Mouse (Mus musculus) lung, embryonic 16.5 days (tissue): ENCODE measurements around the gene Gm15128. TPM values are rescaled to one million over a fixed set of nuclear protein-coding genes. Genes with fewer than 3 reads are reported as not detected.
"Not testable (repeated sequence)": the region's sequence is repeated elsewhere in the genome, so short reads cannot be mapped to it uniquely, and the experiment has no call there.

ENCODE experiments used
- ATAC-seq: fragments of 200-750 bp; cut with Nextera tagmentation; 2 replicates; pipeline ENCODE4 v1.8.0; 2017; ENCODE audit warnings: low read depth, mild to moderate bottlenecking, moderate library complexity
- H3K27ac ChIP-seq: fragments of 300-500 bp; sonication (generic); 2 replicates; pipeline ENCODE4 v1.5.1; 2014; ENCODE audit warnings: mild to moderate bottlenecking, control low read depth, low read length
- H3K27me3 ChIP-seq: fragments of 300-500 bp; sonication (generic); 2 replicates; pipeline ENCODE4 v1.6.1; 2014; ENCODE audit warnings: low read depth, low read length, mixed read lengths; ENCODE audit not compliant: control insufficient read depth, insufficient read depth
- H3K36me3 ChIP-seq: fragments of 300-500 bp; sonication (generic); 2 replicates; pipeline ENCODE4 v1.6.1; 2014; ENCODE audit warnings: low read length; ENCODE audit not compliant: control insufficient read depth, insufficient read depth
- H3K4me1 ChIP-seq: fragments of 300-500 bp; sonication (generic); replicated peaks from 2 replicates; pipeline ENCODE4 v1.6.1; 2014; ENCODE audit warnings: low read length, mixed read lengths; ENCODE audit not compliant: control insufficient read depth, insufficient read depth
- H3K4me2 ChIP-seq: fragments of 300-500 bp; sonication (generic); 2 replicates; pipeline ENCODE4 v1.6.1; 2014; ENCODE audit warnings: low read depth, low read length, control low read depth
- H3K4me3 ChIP-seq: fragments of 300-500 bp; sonication (generic); 2 replicates; pipeline ENCODE4 v1.5.1; 2014; ENCODE audit warnings: mild to moderate bottlenecking, low read length, control low read depth
- H3K9ac ChIP-seq: fragments of 300-500 bp; sonication (generic); 2 replicates; pipeline ENCODE4 v1.6.1; 2014; ENCODE audit warnings: low read length, control low read depth
- H3K9me3 ChIP-seq: fragments of 300-500 bp; sonication (generic); 2 replicates; pipeline ENCODE4 v1.6.1; 2016; ENCODE audit warnings: low read length; ENCODE audit not compliant: control insufficient read depth
- WGBS: fragments of 180-500 bp; shearing (Covaris S2); extraction: QIAGEN DNeasy Blood & Tissue Kit; methylation state at CpG from one replicate; pipeline ENCODE4 v1.1.7; 2014; 5-methylcytosine and 5-hydroxymethylcytosine counted together
- polyA plus RNA-seq: library from polyadenylated mRNA; unstranded; fragments of >200 nt; fragmentation: Nextera tagmentation; extraction: Ambion mirVana; gene quantifications from 2 replicates; pipeline ENCODE4 v1.2.1, GENCODE M21; 2015

Gm15128 gene
- polyA plus RNA-seq: not detected in 2 replicates

DNA sequence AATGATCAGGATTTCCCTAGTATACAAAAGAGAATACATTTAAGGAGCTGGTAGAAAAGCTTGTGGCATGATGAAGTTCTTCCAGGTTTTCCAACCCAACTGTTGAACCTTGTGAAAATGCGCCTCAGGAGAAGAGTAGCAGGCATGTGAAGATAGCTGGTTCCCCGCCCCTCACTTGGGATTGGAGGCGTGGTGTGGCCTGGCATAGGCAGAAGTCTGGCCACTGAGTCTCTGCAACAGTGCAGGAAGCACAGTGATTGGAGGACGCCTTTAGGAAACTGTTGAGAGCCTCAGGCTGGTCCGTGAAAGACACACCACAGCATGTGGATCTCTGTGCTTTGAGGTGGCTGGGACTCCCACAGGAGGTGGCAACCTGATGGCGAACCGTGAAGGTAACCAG is at the start of gene Gm15128:
Gm15128 (plus strand) TSS at position 301 of the 400 bp plus-strand sequence.
- H3K9ac ChIP-seq, H3K27me3 ChIP-seq, ATAC-seq, H3K4me2 ChIP-seq, H3K4me1 ChIP-seq, H3K9me3 ChIP-seq, H3K27ac ChIP-seq, H3K4me3 ChIP-seq, H3K36me3 ChIP-seq: not testable (repeated sequence)
- WGBS: 81% methylated on average over 7 of the region's 7 CpGs

Other genes starting within 250 kb of the Gm15128 start
- gene Lrch2, start 211.9 kb upstream of the Gm15128 start, polyA plus RNA-seq: 2.6 and 3.2 TPM in 2 replicates
- gene Gm15080, start 227.0 kb downstream of the Gm15128 start, polyA plus RNA-seq: not detected in 2 replicates